8 mouse cellular contexts compared by ENCODE assay signal in the genomic region with DNA sequence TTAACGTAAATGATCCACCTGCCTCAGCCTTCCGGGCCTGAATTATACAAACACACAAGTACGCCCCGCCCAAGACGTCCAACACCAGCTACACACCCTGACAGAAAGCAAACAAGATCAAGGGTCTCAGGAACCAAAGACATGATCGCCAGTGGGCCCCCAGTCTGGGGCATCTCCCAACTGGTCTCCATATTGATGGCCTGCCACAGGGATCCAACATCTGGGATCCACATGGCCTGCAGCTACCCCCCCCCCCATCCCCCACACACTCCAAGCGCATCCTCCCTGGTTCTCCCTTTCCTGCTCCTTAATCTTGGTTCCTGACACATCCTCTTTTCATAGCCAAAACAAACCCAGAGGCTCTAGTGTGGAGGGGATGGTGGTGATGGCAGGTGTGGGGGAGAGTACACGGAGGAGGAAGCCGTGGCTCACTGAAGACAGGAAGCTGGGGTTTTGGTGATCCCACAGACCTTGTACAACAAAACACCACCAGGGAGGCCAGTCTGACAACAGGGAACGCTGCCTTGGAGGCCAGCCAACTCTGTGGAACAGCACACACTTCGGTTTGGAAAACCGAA. TPM values are rescaled to one million over a fixed set of nuclear protein-coding genes. Genes with fewer than 3 reads are reported as not detected.
DNase-seq lines count a peak whose midpoint lies in the region; ATAC-seq lines count a peak whose summit lies in the region.

No protein-coding gene starts in this region.

- DNase-seq in urinary bladder, postnatal 4 days (ENCODE audit: low spot score in 2 of 2), result peak; percentile 61 to 78
- no peak for DNase-seq in urinary bladder, postnatal 10 days (ENCODE audit: low spot score)
- peak; percentile 56 to 64 for DNase-seq in natural killer cell, adult 2 months (ENCODE audit: low spot score in 2 of 2)
- DNase-seq in thymus, postnatal 4 days, result peak; percentile 79
- no peak for DNase-seq in frontal cortex, postnatal 10 days (ENCODE audit: low spot score in 2 of 2)

- peak overlapping the region; percentile 88 for H3K27ac ChIP-seq in limb, embryonic 12.5 days

- H3K4me3 ChIP-seq in erythroblast, embryonic 14.5 days (replicated peaks), result peak overlapping the region; percentile 59
- H3K4me3 ChIP-seq in limb, embryonic 12.5 days (replicated peaks), result no peak overlapping the region

- no peaks in the 10 kb centered on the region for H3K9me3 ChIP-seq in erythroblast, embryonic 14.5 days (ENCODE audit: control insufficient read depth, low read length)
- no peaks in the 10 kb centered on the region for H3K9me3 ChIP-seq in limb, embryonic 12.5 days

- no peaks in the 10 kb centered on the region for H3K27me3 ChIP-seq in erythroblast, embryonic 14.5 days (ENCODE audit: control insufficient read depth)
- no peaks in the 10 kb centered on the region for H3K27me3 ChIP-seq in limb, embryonic 12.5 days

- WGBS in limb, embryonic 12.5 days, result 22% methylated on average over 12 of the region's 12 CpGs

- ATAC-seq in hematopoietic stem cell, adult 5-6 weeks (replicated peaks in 1 of 2; ENCODE audit: insufficient read depth in 1 of 2, low FRiP score in 2 of 2, low TSS enrichment in 1 of 2, low read depth in 1 of 2, poor library complexity in 2 of 2, severe bottlenecking in 2 of 2), result peak; percentile 70 to 80
- no peak for ATAC-seq in limb, embryonic 12.5 days (ENCODE audit: insufficient number of reproducible peaks, insufficient read depth, low FRiP score, low TSS enrichment, low read depth)

- H3K9ac ChIP-seq in limb, embryonic 12.5 days (replicated peaks), result no peak overlapping the region

- H3K4me2 ChIP-seq in limb, embryonic 12.5 days, result peak overlapping the region; percentile 36

- peaks cover 87% of the 10 kb centered on the region for H3K4me1 ChIP-seq in erythroblast, embryonic 14.5 days (ENCODE audit: control insufficient read depth)
- peaks cover 61% of the 10 kb centered on the region for H3K4me1 ChIP-seq in limb, embryonic 12.5 days (replicated peaks)

- peaks cover 93% of the 10 kb centered on the region for H3K36me3 ChIP-seq in erythroblast, embryonic 14.5 days (ENCODE audit: control insufficient read depth)
- peaks cover 29% of the 10 kb centered on the region for H3K36me3 ChIP-seq in limb, embryonic 12.5 days

RNA-seq across cellular contexts. Expression of a gene that starts 9.9 kb away (rescaled TPM):
- 30.3 TPM in 2 replicates for polyA plus RNA-seq in erythroblast, embryonic 14.5 days (2012)
- 7.3 and 9.8 TPM in 2 replicates for total RNA-seq in hematopoietic stem cell, adult 5-6 weeks (2017)
- polyA plus RNA-seq in limb, embryonic 12.5 days (2016; fragmentation: Nextera tagmentation; extraction: Ambion mirVana), result 16.7 and 17.2 TPM in 2 replicates

RNA-seq across cellular contexts. Expression of a gene that starts 10.2 kb away (rescaled TPM):
- polyA plus RNA-seq in erythroblast, embryonic 14.5 days (2012), result 0.98 and 1.3 TPM in 2 replicates
- not detected in 2 replicates for total RNA-seq in hematopoietic stem cell, adult 5-6 weeks (2017)
- 0.64 and 0.93 TPM in 2 replicates for polyA plus RNA-seq in limb, embryonic 12.5 days (2016; fragmentation: Nextera tagmentation; extraction: Ambion mirVana)

RNA-seq across cellular contexts. Expression of a gene that starts 33.8 kb away (rescaled TPM):
- 1.5 and 1.7 TPM in 2 replicates for polyA plus RNA-seq in erythroblast, embryonic 14.5 days (2012)
- 1.8 TPM in 2 replicates for total RNA-seq in hematopoietic stem cell, adult 5-6 weeks (2017)
- 16.9 and 19.1 TPM in 2 replicates for polyA plus RNA-seq in limb, embryonic 12.5 days (2016; fragmentation: Nextera tagmentation; extraction: Ambion mirVana)

RNA-seq across cellular contexts. Expression of a gene that starts 33.9 kb away (rescaled TPM):
- 3.1 and 3.4 TPM in 2 replicates for polyA plus RNA-seq in erythroblast, embryonic 14.5 days (2012)
- 46.9 and 52.5 TPM in 2 replicates for total RNA-seq in hematopoietic stem cell, adult 5-6 weeks (2017)
- polyA plus RNA-seq in limb, embryonic 12.5 days (2016; fragmentation: Nextera tagmentation; extraction: Ambion mirVana), result 48.8 and 50.3 TPM in 2 replicates

RNA-seq across cellular contexts. Expression of a gene that starts 55.4 kb away (rescaled TPM):
- not detected in 2 replicates for polyA plus RNA-seq in erythroblast, embryonic 14.5 days (2012)
- total RNA-seq in hematopoietic stem cell, adult 5-6 weeks (2017), result not detected in 2 replicates
- not detected in 2 replicates for polyA plus RNA-seq in limb, embryonic 12.5 days (2016; fragmentation: Nextera tagmentation; extraction: Ambion mirVana)

Comparison
In these comparisons a context has a peak if more than half of its experiments do, and no peak if none do; other contexts are left out.
1. DNase-seq: peak in urinary bladder, postnatal 4 days (2 of 2), natural killer cell, adult 2 months (2 of 2) and thymus, postnatal 4 days (single experiment); none in urinary bladder, postnatal 10 days (single experiment) and frontal cortex, postnatal 10 days (0 of 2).